Comparison of ENCODE assay signal across 29 mouse cellular contexts in genomic region chr13:64083331-64083730, GRCm38 (mm10). TPM values are rescaled to one million over a fixed set of nuclear protein-coding genes. Genes with fewer than 3 reads are reported as not detected.
"Had no signal": no experiment of that assay in that cellular context is flagged by ENCODE, and none has a peak within 500 bp of the region (broad histone marks: within the 10 kb centered on the region; RNA-seq: fewer than 3 reads in every experiment).

No protein-coding gene starts in this region.

- H3K27me3 ChIP-seq: limb, embryonic 13.5 days; liver, embryonic 15.5 days had no signal

- H3K27ac ChIP-seq: limb, embryonic 10.5 days; limb, embryonic 13.5 days; liver, embryonic 12.5 days; liver, embryonic 15.5 days; macrophage; midbrain, embryonic 13.5 days; stomach, postnatal 0 days had no signal

- H3K4me3 ChIP-seq: limb, embryonic 10.5 days; limb, embryonic 13.5 days; liver, embryonic 12.5 days; liver, embryonic 15.5 days; midbrain, embryonic 13.5 days had no signal

- DNase-seq: kidney, adult 18-20 months; kidney, adult 9 months; kidney, postnatal 14 days; kidney, postnatal 4 days; liver; lung, adult 2 months; lung, postnatal 10 days; right cerebral cortex, postnatal 14 days; right cerebral cortex, postnatal 4 days; thymus, adult 2 months; thymus, postnatal 14 days; thymus, postnatal 4 days had no signal

- H3K4me2 ChIP-seq: limb, embryonic 13.5 days; liver, embryonic 12.5 days; liver, embryonic 15.5 days; midbrain, embryonic 13.5 days had no signal

- H3K36me3 ChIP-seq: limb, embryonic 10.5 days; limb, embryonic 13.5 days; liver, embryonic 12.5 days; liver, embryonic 15.5 days; midbrain, embryonic 13.5 days had no signal

- H3K9ac ChIP-seq: limb, embryonic 13.5 days; liver, embryonic 12.5 days; liver, embryonic 15.5 days; midbrain, embryonic 13.5 days had no signal

- H3K9me3 ChIP-seq: limb, embryonic 10.5 days; limb, embryonic 13.5 days; liver, embryonic 12.5 days; liver, embryonic 15.5 days; midbrain, embryonic 13.5 days had no signal

- H3K4me1 ChIP-seq: liver, embryonic 12.5 days; liver, embryonic 15.5 days had no signal

- ATAC-seq: liver, embryonic 12.5 days; midbrain, embryonic 13.5 days had no signal

RNA-seq across cellular contexts. Expression of gene Hsd17b3, which starts 5.7 kb away (rescaled TPM):
- total RNA-seq: layer of hippocampus, adult 18-20 months; layer of hippocampus, postnatal 14 days; left cerebral cortex, adult 18-20 months; left cerebral cortex, postnatal 25 days; megakaryocyte, adult 5-6 weeks; midbrain, postnatal 0 days had no signal
- polyA plus RNA-seq: kidney, embryonic 16.5 days; limb, embryonic 10.5 days; limb, embryonic 13.5 days; liver, embryonic 12.5 days; liver, embryonic 15.5 days; lung, adult 2 months; macrophage; midbrain, embryonic 13.5 days; midbrain, postnatal 0 days; neural tube, embryonic 11.5 days; neural tube, embryonic 14.5 days; stomach, embryonic 14.5 days; stomach, postnatal 0 days had no signal
